ENCODE assay signal across 10 mouse cellular contexts in genomic region chr5:49284776-49285175, GRCm38 (mm10).
DNase-seq lines count a peak whose midpoint lies in the region; ATAC-seq and TF ChIP-seq lines count a peak whose summit lies in the region.
"Had no signal": no experiment of that assay in that cellular context is flagged by ENCODE, and none has a peak within 500 bp of the region (broad histone marks: within the 10 kb centered on the region; RNA-seq: fewer than 3 reads in every experiment).

No protein-coding gene starts in this region.

- H3K4me2 ChIP-seq in hindbrain, postnatal 0 days (ENCODE audit: low read depth, low read length) = peak overlapping the region; percentile 57
- peak overlapping the region; percentile 83 for H3K4me2 ChIP-seq in midbrain, postnatal 0 days (ENCODE audit: low read depth, low read length, poor library complexity, severe bottlenecking)
- H3K4me2 ChIP-seq: liver, embryonic 13.5 days had no signal

- H3K4me3 ChIP-seq in left cerebral cortex, adult 2 months = peak overlapping the region; percentile 39; the same call in 1 of the 2 replicates
- peak overlapping the region; percentile 40; the same call in 1 of the 2 replicates for H3K4me3 ChIP-seq in forebrain, embryonic 10.5 days
- peak overlapping the region; percentile 30 for H3K4me3 ChIP-seq in hindbrain, postnatal 0 days (ENCODE audit: low read length)
- H3K4me3 ChIP-seq in midbrain, postnatal 0 days (ENCODE audit: low read depth, low read length) = peak overlapping the region; percentile 39
- H3K4me3 ChIP-seq: liver, embryonic 13.5 days had no signal

- no peak for DNase-seq in left cerebral cortex, adult 2 months (ENCODE audit: extremely low spot score in 1 of 2, low spot score in 2 of 2)
- DNase-seq in left cerebral cortex, adult 9 months (ENCODE audit: low spot score in 2 of 2) = no peak
- no peak for DNase-seq in forebrain, embryonic 10.5 days (ENCODE audit: extremely low spot score, low spot score)
- no peak for DNase-seq in hindbrain, postnatal 0 days (ENCODE audit: low spot score)
- DNase-seq in midbrain, postnatal 0 days (ENCODE audit: low spot score) = no peak
- DNase-seq in cerebellum, postnatal 36 days = no peak
- DNase-seq in heart, postnatal 10 days = no peak
- DNase-seq: liver, embryonic 13.5 days; right cerebral cortex, postnatal 14 days; thymus, adult 2 months had no signal

- TF ChIP-seq CTCF in left cerebral cortex, adult 2 months (IDR thresholded peaks at IDR 0.05) = no peak; the same call in 1 of the 2 replicates
- TF ChIP-seq CTCF in hindbrain, postnatal 0 days (IDR thresholded peaks at IDR 0.05; ENCODE audit: low read depth) = 0 out of 2 replicates have a peak, but pooled peaks have one; percentile 8
- TF ChIP-seq CTCF in midbrain, postnatal 0 days (IDR thresholded peaks at IDR 0.05) = peak; percentile 43

- H3K36me3 ChIP-seq in forebrain, embryonic 10.5 days (replicated peaks) = no peaks in the 10 kb centered on the region
- H3K36me3 ChIP-seq in hindbrain, postnatal 0 days (ENCODE audit: insufficient read depth, low read length) = no peaks in the 10 kb centered on the region
- no peaks in the 10 kb centered on the region for H3K36me3 ChIP-seq in midbrain, postnatal 0 days (ENCODE audit: insufficient read depth, low read length)
- H3K36me3 ChIP-seq: liver, embryonic 13.5 days had no signal

- H3K9ac ChIP-seq in hindbrain, postnatal 0 days (replicated peaks; ENCODE audit: low read length) = no peak overlapping the region; the same call in 1 of the 2 replicates
- H3K9ac ChIP-seq in midbrain, postnatal 0 days (replicated peaks; ENCODE audit: low read length, poor library complexity, severe bottlenecking) = peak overlapping the region; percentile 48; the same call in 1 of the 2 replicates
- H3K9ac ChIP-seq: liver, embryonic 13.5 days had no signal

- no peaks in the 10 kb centered on the region for H3K27me3 ChIP-seq in forebrain, embryonic 10.5 days (ENCODE audit: poor library complexity, severe bottlenecking)
- H3K27me3 ChIP-seq in hindbrain, postnatal 0 days (ENCODE audit: insufficient read depth, low read length) = no peaks in the 10 kb centered on the region
- H3K27me3 ChIP-seq in midbrain, postnatal 0 days (ENCODE audit: insufficient read depth, low read length) = no peaks in the 10 kb centered on the region
- H3K27me3 ChIP-seq: liver, embryonic 13.5 days had no signal

- H3K27ac ChIP-seq in left cerebral cortex, adult 2 months = no peak overlapping the region
- 0 out of 2 replicates have a peak overlapping the region, but pooled peaks have one; percentile 68 for H3K27ac ChIP-seq in forebrain, embryonic 10.5 days
- H3K27ac ChIP-seq in hindbrain, postnatal 0 days = no peak overlapping the region
- H3K27ac ChIP-seq in midbrain, postnatal 0 days (ENCODE audit: low read depth, low read length) = 0 out of 2 replicates have a peak overlapping the region, but pooled peaks have one; percentile 18
- H3K27ac ChIP-seq: liver, embryonic 13.5 days had no signal

- no peak for ATAC-seq in hindbrain, postnatal 0 days
- peak; percentile 68 for ATAC-seq in midbrain, postnatal 0 days (ENCODE audit: low FRiP score)

- H3K4me1 ChIP-seq in forebrain, embryonic 10.5 days = peaks cover 18% of the 10 kb centered on the region
- H3K4me1 ChIP-seq in hindbrain, postnatal 0 days (ENCODE audit: insufficient read depth, low read length) = no peaks in the 10 kb centered on the region; the same call in 1 of the 2 replicates
- 0 out of 2 replicates have a peak, but pooled peaks cover 2% of the 10 kb centered on the region for H3K4me1 ChIP-seq in midbrain, postnatal 0 days (ENCODE audit: insufficient read depth, low read length)
- H3K4me1 ChIP-seq: liver, embryonic 13.5 days had no signal

- WGBS in forebrain, embryonic 10.5 days = 25% methylated on average over 6 of the region's 6 CpGs
- WGBS in hindbrain, postnatal 0 days = 34% methylated on average over 6 of the region's 6 CpGs
- 6% methylated on average over 6 of the region's 6 CpGs for WGBS in midbrain, postnatal 0 days

- intact Hi-C loops in left cerebral cortex, adult 2 months (cut with DNase I) = loop anchor here (5.0 kb wide), 1 partner anchor 68 kb away; no protein-coding TSS in a partner anchor
- intact Hi-C loops in heart, postnatal 10 days (cut with DNase I) = no loop called here

- no peaks in the 10 kb centered on the region for H3K9me3 ChIP-seq in forebrain, embryonic 10.5 days
- no peaks in the 10 kb centered on the region for H3K9me3 ChIP-seq in hindbrain, postnatal 0 days (ENCODE audit: low read length)
- H3K9me3 ChIP-seq in midbrain, postnatal 0 days (ENCODE audit: low read length) = no peaks in the 10 kb centered on the region
- H3K9me3 ChIP-seq: liver, embryonic 13.5 days had no signal

Comparison
In these comparisons a context has a peak if more than half of its experiments do, and no peak if none do; other contexts are left out.
1. H3K27ac ChIP-seq: peak in forebrain, embryonic 10.5 days (single experiment) and midbrain, postnatal 0 days (single experiment); none in left cerebral cortex, adult 2 months (single experiment) and hindbrain, postnatal 0 days (single experiment).
2. Peak in every context shown above with its lines, with median percentiles within 50 percentile points of each other: H3K4me3 ChIP-seq.